Mouse (Mus musculus): Measurements from ENCODE around the gene Olfr376. TPM values are rescaled to one million over a fixed set of nuclear protein-coding genes. Genes with fewer than 3 reads are reported as not detected.

Olfr376 gene
- polyA plus RNA-seq, 1 experiment from 2014 or later, result not detected

GRCm38 (mm10) chr11:73399514-73399913 lies 28.5 kb downstream of the Olfr376 start, which contains the start of gene Olfr1:
Gene Olfr1 (minus strand): TSS chr11:73399614.
- DNase-seq (ENCODE audit: low spot score) (no peak), ATAC-seq (ENCODE audit: low FRiP score) (no peak)
- Histone ChIP-seq H3K9ac (ENCODE audit: low read depth, low read length) (no peak within 1 kb of the TSS), H3K4me1 (replicated peaks; ENCODE audit: control insufficient read depth, insufficient read depth, low read length) (no peaks in the 10 kb centered on the region), H3K4me3 (ENCODE audit: low read depth, low read length) (no peak within 1 kb of the TSS), H3K36me3 (ENCODE audit: control insufficient read depth, insufficient read depth, low read length) (no peaks in the 10 kb centered on the region), H3K27ac (ENCODE audit: low read depth, low read length) (no peak within 1 kb of the TSS), H3K9me3 (ENCODE audit: control insufficient read depth, low read length) (no peaks in the 10 kb centered on the region), H3K27me3 (ENCODE audit: control insufficient read depth, insufficient read depth, low read length) (no peaks in the 10 kb centered on the region), H3K4me2 (replicated peaks; ENCODE audit: low read depth, low read length) (no peak within 1 kb of the TSS)

Other genes starting within 250 kb of the Olfr376 start
- gene Haspin, start 233.0 kb upstream of the Olfr376 start, polyA plus RNA-seq (2014; fragmentation: Nextera tagmentation; extraction: Ambion mirVana), result 13.9 and 14.2 TPM in 2 replicates
- 0.45 TPM in 2 replicates for gene P2rx5, start 210.8 kb upstream of the Olfr376 start, polyA plus RNA-seq (2014; fragmentation: Nextera tagmentation; extraction: Ambion mirVana)
- gene Emc6, start 194.2 kb upstream of the Olfr376 start, polyA plus RNA-seq (2014; fragmentation: Nextera tagmentation; extraction: Ambion mirVana), result 132 and 134 TPM in 2 replicates
- gene Tax1bp3, start 194.2 kb upstream of the Olfr376 start, polyA plus RNA-seq (2014; fragmentation: Nextera tagmentation; extraction: Ambion mirVana), result 221 and 223 TPM in 2 replicates
- 19.1 and 25.2 TPM in 2 replicates for gene Ctns, start 172.2 kb upstream of the Olfr376 start, polyA plus RNA-seq (2014; fragmentation: Nextera tagmentation; extraction: Ambion mirVana)
- gene Shpk, start 171.8 kb upstream of the Olfr376 start, polyA plus RNA-seq (2014; fragmentation: Nextera tagmentation; extraction: Ambion mirVana), result 0.99 and 1.2 TPM in 2 replicates
- 0.13 TPM in 1 of 2 replicates, not detected in the other for gene Trpv1, start 137.0 kb upstream of the Olfr376 start, polyA plus RNA-seq (2014; fragmentation: Nextera tagmentation; extraction: Ambion mirVana)
- 0.03 TPM in 1 of 2 replicates, not detected in the other for gene Trpv3, start 103.9 kb upstream of the Olfr376 start, polyA plus RNA-seq (2014; fragmentation: Nextera tagmentation; extraction: Ambion mirVana)
- 0.56 and 0.97 TPM in 2 replicates for gene Aspa, start 41.6 kb upstream of the Olfr376 start, polyA plus RNA-seq (2014; fragmentation: Nextera tagmentation; extraction: Ambion mirVana)
- not detected in 2 replicates for gene Gm49340, start 41.5 kb upstream of the Olfr376 start, polyA plus RNA-seq (2014; fragmentation: Nextera tagmentation; extraction: Ambion mirVana)
- gene Spata22, start 41.5 kb upstream of the Olfr376 start, polyA plus RNA-seq (2014; fragmentation: Nextera tagmentation; extraction: Ambion mirVana), result not detected in 2 replicates
- gene Olfr20, start 20.5 kb upstream of the Olfr376 start, polyA plus RNA-seq (2014; fragmentation: Nextera tagmentation; extraction: Ambion mirVana), result not detected in 2 replicates
- gene Olfr1, start 28.4 kb downstream of the Olfr376 start, polyA plus RNA-seq (2014; fragmentation: Nextera tagmentation; extraction: Ambion mirVana), result not detected in 2 replicates
- not detected in 2 replicates for gene Olfr378, start 57.2 kb downstream of the Olfr376 start, polyA plus RNA-seq (2014; fragmentation: Nextera tagmentation; extraction: Ambion mirVana)
- not detected in 2 replicates for gene Olfr380, start 86.3 kb downstream of the Olfr376 start, polyA plus RNA-seq (2014; fragmentation: Nextera tagmentation; extraction: Ambion mirVana)
- not detected in 2 replicates for gene Olfr381, start 120.4 kb downstream of the Olfr376 start, polyA plus RNA-seq (2014; fragmentation: Nextera tagmentation; extraction: Ambion mirVana)
- not detected in 2 replicates for gene Olfr382, start 146.0 kb downstream of the Olfr376 start, polyA plus RNA-seq (2014; fragmentation: Nextera tagmentation; extraction: Ambion mirVana)
- not detected in 2 replicates for gene Olfr385, start 221.8 kb downstream of the Olfr376 start, polyA plus RNA-seq (2014; fragmentation: Nextera tagmentation; extraction: Ambion mirVana)
- not detected in 2 replicates for gene Olfr384, start 227.3 kb downstream of the Olfr376 start, polyA plus RNA-seq (2014; fragmentation: Nextera tagmentation; extraction: Ambion mirVana)